Mouse (Mus musculus) MEL (cell line): Measurements from ENCODE around the gene Lcmt2. TPM values are rescaled to one million over a fixed set of nuclear protein-coding genes. Genes with fewer than 3 reads are reported as not detected.

ENCODE experiments used
- DNase-seq: peaks from one replicate; pipeline ENCODE4 v3.0.0; 2011; ENCODE audit warnings: low read depth, low spot score
- H3K27ac ChIP-seq: 2 replicates; pipeline ENCODE4 v1.5.1; 2012; ENCODE audit warnings: low read depth, mild to moderate bottlenecking, control low read depth, low read length, moderate library complexity; ENCODE audit not compliant: control insufficient read depth
- H3K27me3 ChIP-seq, 2 experiments: fragments of 150-350 bp in 1 of 2; sonication (generic) in 1 of 2; 2 replicates each; pipeline ENCODE4 v1.6.1; 2012; ENCODE audit warnings: low read length in 2 of 2, mild to moderate bottlenecking in 2 of 2, improper control_type of control experiment in 1 of 2, moderate library complexity in 1 of 2; ENCODE audit not compliant: insufficient read depth in 2 of 2, control insufficient read depth in 1 of 2
- H3K36me3 ChIP-seq, 2 experiments: 2 replicates each; pipeline ENCODE4 v1.6.1; 2012 to 2014; ENCODE audit warnings: low read length in 2 of 2, improper control_type of control experiment in 1 of 2, inconsistent platforms in 1 of 2, mild to moderate bottlenecking in 1 of 2; ENCODE audit not compliant: insufficient read depth in 2 of 2, control insufficient read depth in 1 of 2
- H3K4me1 ChIP-seq, 2 experiments: fragments of 150-350 bp in 1 of 2; sonication (generic) in 1 of 2; 2 replicates each; pipeline ENCODE4 v1.6.1; 2012; ENCODE audit warnings: low read length in 2 of 2, improper control_type of control experiment in 1 of 2, mild to moderate bottlenecking in 1 of 2; ENCODE audit not compliant: insufficient read depth in 2 of 2, control insufficient read depth in 1 of 2
- H3K4me3 ChIP-seq, 2 experiments: fragments of 150-350 bp in 1 of 2; sonication (generic) in 1 of 2; 2 replicates each; pipeline ENCODE4 v1.5.1; 2012; ENCODE audit warnings: low read depth in 2 of 2, low read length in 2 of 2, mild to moderate bottlenecking in 2 of 2, moderate library complexity in 2 of 2, control low read depth in 1 of 2, improper control_type of control experiment in 1 of 2; ENCODE audit not compliant: control insufficient read depth in 1 of 2, insufficient read depth in 1 of 2
- H3K79me2 ChIP-seq: 2 replicates; pipeline ENCODE4 v1.6.1; 2012; ENCODE audit warnings: mild to moderate bottlenecking, low read length, moderate library complexity; ENCODE audit not compliant: control insufficient read depth, poor library complexity, insufficient read depth
- H3K9ac ChIP-seq: 2 replicates; pipeline ENCODE4 v1.6.1; 2012; ENCODE audit warnings: low read depth, mild to moderate bottlenecking, control low read depth, low read length, moderate library complexity; ENCODE audit not compliant: control insufficient read depth, poor library complexity, severe bottlenecking
- H3K9me3 ChIP-seq: fragments of 150-350 bp; sonication (generic); replicated peaks from 2 replicates; pipeline ENCODE4 v1.6.1; 2012; ENCODE audit warnings: mild to moderate bottlenecking, low read length, improper control_type of control experiment, moderate library complexity; ENCODE audit not compliant: insufficient read depth
- BHLHE40 ChIP-seq: IDR thresholded peaks from 2 replicates; pipeline ENCODE4 v1.6.1; 2012; ENCODE audit warnings: low read depth, mild to moderate bottlenecking, inconsistent platforms, low read length, improper control_type of control experiment, borderline replicate concordance
- E2F4 ChIP-seq: IDR thresholded peaks from 2 replicates; pipeline ENCODE4 v1.6.1; 2011; ENCODE audit warnings: low read depth, low read length, improper control_type of control experiment, borderline replicate concordance
- EP300 ChIP-seq, 2 experiments: IDR thresholded peaks; 2 replicates each; pipeline ENCODE4 v1.6.1; 2011; ENCODE audit warnings: improper control_type of control experiment in 2 of 2, low read length in 2 of 2, low read depth in 1 of 2, mild to moderate bottlenecking in 1 of 2
- GABPA ChIP-seq: IDR thresholded peaks from 2 replicates; pipeline ENCODE4 v1.6.1; 2012; ENCODE audit warnings: low read depth, mild to moderate bottlenecking, inconsistent platforms, low read length, improper control_type of control experiment, moderate library complexity
- HCFC1 ChIP-seq: IDR thresholded peaks from 2 replicates; pipeline ENCODE4 v1.6.1; 2012; ENCODE audit warnings: low read depth, mild to moderate bottlenecking, inconsistent platforms, low read length, improper control_type of control experiment, moderate library complexity
- JUND ChIP-seq: IDR thresholded peaks from 2 replicates; pipeline ENCODE4 v1.6.1; 2011; ENCODE audit warnings: low read depth, mild to moderate bottlenecking, improper control_type of control experiment, low read length
- MEF2A ChIP-seq: IDR thresholded peaks from 2 replicates; pipeline ENCODE4 v1.6.1; 2014; ENCODE audit warnings: low read depth, mild to moderate bottlenecking, inconsistent platforms, low read length, improper control_type of control experiment; ENCODE audit not compliant: poor library complexity, insufficient replicate concordance, severe bottlenecking; ENCODE audit errors: extremely low read depth
- MYB ChIP-seq: IDR thresholded peaks from 2 replicates; pipeline ENCODE4 v1.6.1; 2011; ENCODE audit warnings: mild to moderate bottlenecking, low read depth, low read length, improper control_type of control experiment
- NRF1 ChIP-seq: IDR thresholded peaks from 2 replicates; pipeline ENCODE4 v1.6.1; 2014; ENCODE audit warnings: low read depth, mild to moderate bottlenecking, inconsistent platforms, low read length, improper control_type of control experiment, moderate library complexity; ENCODE audit not compliant: poor library complexity, insufficient read depth, severe bottlenecking
- POLR2AphosphoS2 ChIP-seq: IDR thresholded peaks from 2 replicates; pipeline ENCODE4 v1.6.1; 2011; ENCODE audit warnings: low read length, improper control_type of control experiment
- RAD21 ChIP-seq: IDR thresholded peaks from 2 replicates; pipeline ENCODE4 v1.6.1; 2011; ENCODE audit warnings: mild to moderate bottlenecking, low read depth, low read length, improper control_type of control experiment
- RCOR1 ChIP-seq: IDR thresholded peaks from 2 replicates; pipeline ENCODE4 v1.6.1; 2012; ENCODE audit warnings: low read depth, mild to moderate bottlenecking, inconsistent platforms, low read length, improper control_type of control experiment
- SMC3 ChIP-seq: IDR thresholded peaks from 2 replicates; pipeline ENCODE4 v1.6.1; 2011; ENCODE audit warnings: low read depth, low read length, improper control_type of control experiment
- TAL1 ChIP-seq: IDR thresholded peaks from 2 replicates; pipeline ENCODE4 v1.6.1; 2012; ENCODE audit warnings: mild to moderate bottlenecking, inconsistent platforms, low read length, moderate library complexity, mixed read lengths
- TBP ChIP-seq: IDR thresholded peaks from 2 replicates; pipeline ENCODE4 v1.8.0; 2011; ENCODE audit warnings: low read depth, low read length, improper control_type of control experiment
- UBTF ChIP-seq: IDR thresholded peaks from 2 replicates; pipeline ENCODE4 v1.6.1; 2012; ENCODE audit warnings: low read depth, mild to moderate bottlenecking, inconsistent platforms, low read length, improper control_type of control experiment, moderate library complexity, borderline replicate concordance; ENCODE audit not compliant: insufficient read depth
- USF2 ChIP-seq, 2 experiments: IDR thresholded peaks; 2 replicates each; pipeline ENCODE4 v1.6.1; 2011 to 2012; ENCODE audit warnings: improper control_type of control experiment in 2 of 2, low read length in 2 of 2, borderline replicate concordance in 1 of 2, inconsistent platforms in 1 of 2, low read depth in 1 of 2, mild to moderate bottlenecking in 1 of 2; ENCODE audit not compliant: insufficient read depth in 1 of 2
- ZKSCAN1 ChIP-seq: IDR thresholded peaks from 2 replicates; pipeline ENCODE4 v1.6.1; 2012; ENCODE audit warnings: low read depth, mild to moderate bottlenecking, inconsistent platforms, low read length, improper control_type of control experiment, moderate library complexity
- ZMIZ1 ChIP-seq: IDR thresholded peaks from 2 replicates; pipeline ENCODE4 v1.6.1; 2012; ENCODE audit warnings: low read depth, mild to moderate bottlenecking, inconsistent platforms, low read length, improper control_type of control experiment, moderate library complexity
- ZNF384 ChIP-seq: IDR thresholded peaks from 2 replicates; pipeline ENCODE4 v1.6.1; 2012; ENCODE audit warnings: low read depth, mild to moderate bottlenecking, inconsistent platforms, low read length, improper control_type of control experiment
- polyA plus RNA-seq, 2 experiments: library from polyadenylated mRNA; stranded (reverse) in 1 of 2; unstranded in 1 of 2; fragments of >175 nt in 1 of 2; fragments of >200 nt in 1 of 2; gene quantifications; 2 replicates each; pipeline versions ENCODE4 v1.2.1 to v1.2.4; 2012; ENCODE audit warnings: low replicate concordance in 2 of 2, low read depth in 1 of 2; ENCODE audit not compliant: insufficient read length in 2 of 2, insufficient read depth in 1 of 2, missing spikeins in 1 of 2
- total RNA-seq: library from RNA; depleted of rRNA; stranded (reverse); fragments of 300-350 nt; gene quantifications from 2 replicates; pipeline ENCODE4 v1.2.3, GENCODE M21; 2012

Lcmt2 gene
- total and polyA plus RNA-seq, 3 experiments, result 12.9 to 13.2 TPM; not detected in 1

GRCm38 (mm10) chr2:121170481-121170971, 30.1 kb upstream of the Lcmt2 start, which contains the start of gene Tubgcp4 (continued):
- TF ChIP-seq TAL1 (no peak), ZMIZ1 (no peak), NRF1 (no peak), GABPA (no peak), RAD21 (no peak), POLR2AphosphoS2 (no peak; the same call in 1 of the 2 replicates)
- TF ChIP-seq, all 39 proteins: peak for 6

- TF ChIP-seq TBP, result no peak
- no peak for TF ChIP-seq HCFC1
- TF ChIP-seq SMC3, result no peak
- TF ChIP-seq NRF1, result no peak
- TF ChIP-seq USF2 (IDR thresholded peaks at IDR 0.05; ENCODE audit: borderline replicate concordance in 1 of 2, insufficient read depth in 1 of 2, low read depth in 1 of 2, low read length in 2 of 2), result no peak
- TF ChIP-seq ZNF384, result no peak
- no peak for TF ChIP-seq E2F4
- no peaks in the 10 kb centered on the region for H3K9me3 ChIP-seq
- peak overlapping the region; percentile 95 to 99 for H3K4me3 ChIP-seq
- H3K36me3 ChIP-seq, result peaks cover 3 to 13% of the 10 kb centered on the region in 2 experiments; a peak in 3 of 4 replicates
- H3K79me2 ChIP-seq, result peaks cover 29% of the 10 kb centered on the region
- H3K27me3 ChIP-seq, result no peaks in the 10 kb centered on the region
- H3K4me1 ChIP-seq, result peaks cover 0 to 10% of the 10 kb centered on the region in 2 experiments; a peak in 3 of 4 replicates
- peak overlapping the region; percentile 88 for H3K9ac ChIP-seq
- peak; percentile 53 for DNase-seq
- H3K27ac ChIP-seq, result peak overlapping the region; percentile 9; the same call in 1 of the 2 replicates
Measured at GRCm38 (mm10) chr2:121169902-121170301, 29.4 kb upstream of the Lcmt2 start.

- no peaks in the 10 kb centered on the region for H3K27me3 ChIP-seq
- no peaks in the 10 kb centered on the region for H3K9me3 ChIP-seq
- H3K4me3 ChIP-seq, result peak overlapping the region; percentile 95 to 99
- no peak for DNase-seq
- H3K4me1 ChIP-seq, result peaks cover 0 to 10% of the 10 kb centered on the region in 2 experiments; a peak in 3 of 4 replicates
- H3K36me3 ChIP-seq, result peaks cover 3 to 13% of the 10 kb centered on the region in 2 experiments; a peak in 3 of 4 replicates
- peak overlapping the region; percentile 29; the same call in 1 of the 2 replicates for H3K9ac ChIP-seq
- TF ChIP-seq RAD21 (no peak), RCOR1 (no peak), POLR2AphosphoS2 (no peak), BHLHE40 (no peak), MYB (no peak), MEF2A (no peak), GABPA (no peak), JUND (no peak), UBTF (no peak), ZKSCAN1 (no peak), EP300 (IDR thresholded peaks at IDR 0.05; ENCODE audit: low read depth in 1 of 2, low read length in 2 of 2) (no peak), TAL1 (no peak)
- H3K79me2 ChIP-seq, result peaks cover 29% of the 10 kb centered on the region
- H3K27ac ChIP-seq, result no peak overlapping the region
Measured at GRCm38 (mm10) chr2:121169173-121169572, 28.7 kb upstream of the Lcmt2 start.
